Mouse (Mus musculus): ENCODE results near the gene Ndufa4l2. TPM values are rescaled to one million over a fixed set of nuclear protein-coding genes. Genes with fewer than 3 reads are reported as not detected.

Ndufa4l2 gene
- polyA plus RNA-seq, 1 experiment: 5.4 TPM

- Histone ChIP-seq H3K9ac (ENCODE audit: low read depth, poor library complexity, severe bottlenecking) (no peak overlapping the region), H3K9me3 (replicated peaks; ENCODE audit: control insufficient read depth, insufficient read depth, low read length, poor library complexity, severe bottlenecking) (no peaks in the 10 kb centered on the region), H3K4me1 (ENCODE audit: control insufficient read depth, insufficient read depth, low read length) (no peaks in the 10 kb centered on the region), H3K27ac (ENCODE audit: insufficient read depth, low read length) (no peak overlapping the region), H3K4me3 (ENCODE audit: low read depth, low read length) (no peak overlapping the region), H3K36me3 (ENCODE audit: control insufficient read depth, insufficient read depth, low read length, poor library complexity, severe bottlenecking) (peaks cover 5% of the 10 kb centered on the region), H3K27me3 (ENCODE audit: control insufficient read depth, insufficient read depth, low read length, poor library complexity, severe bottlenecking) (no peaks in the 10 kb centered on the region)
- TF ChIP-seq EP300 (IDR thresholded peaks at IDR 0.05; ENCODE audit: insufficient read depth, low read depth, low read length): no peak
- TF ChIP-seq CTCF (IDR thresholded peaks at IDR 0.05; ENCODE audit: low read depth, low read length): no peak
- TF ChIP-seq POLR2A (IDR thresholded peaks at IDR 0.05; ENCODE audit: insufficient read depth, low read length): no peak
These were observed 35.6 kb upstream of the Ndufa4l2 start for GRCm38 (mm10) chr10:127479131-127479530.

- H3K36me3 ChIP-seq (ENCODE audit: control insufficient read depth, insufficient read depth, low read length, poor library complexity, severe bottlenecking): no peaks in the 10 kb centered on the region; the same call in 1 of the 2 replicates
These were observed 33.6 kb upstream of the Ndufa4l2 start for GRCm38 (mm10) chr10:127480833-127481813.

GRCm38 (mm10) chr10:127485235-127485634 is 29.5 kb upstream of the Ndufa4l2 start:
- Histone ChIP-seq H3K27ac (ENCODE audit: insufficient read depth, low read length) (no peak overlapping the region), H3K9me3 (replicated peaks; ENCODE audit: control insufficient read depth, insufficient read depth, low read length, poor library complexity, severe bottlenecking) (no peaks in the 10 kb centered on the region), H3K36me3 (ENCODE audit: control insufficient read depth, insufficient read depth, low read length, poor library complexity, severe bottlenecking) (peaks cover 9% of the 10 kb centered on the region)

More at GRCm38 (mm10) chr10:127480833-127481813, 33.6 kb upstream of the Ndufa4l2 start:
- Histone ChIP-seq H3K4me1 (ENCODE audit: control insufficient read depth, insufficient read depth, low read length) (no peaks in the 10 kb centered on the region), H3K9ac (ENCODE audit: low read depth, poor library complexity, severe bottlenecking) (no peak overlapping the region), H3K4me3 (ENCODE audit: low read depth, low read length) (no peak overlapping the region), H3K27ac (ENCODE audit: insufficient read depth, low read length) (no peak overlapping the region), H3K9me3 (replicated peaks; ENCODE audit: control insufficient read depth, insufficient read depth, low read length, poor library complexity, severe bottlenecking) (no peaks in the 10 kb centered on the region), H3K27me3 (ENCODE audit: control insufficient read depth, insufficient read depth, low read length, poor library complexity, severe bottlenecking) (no peaks in the 10 kb centered on the region)
- TF ChIP-seq POLR2A (IDR thresholded peaks at IDR 0.05; ENCODE audit: insufficient read depth, low read length) (no peak), EP300 (IDR thresholded peaks at IDR 0.05; ENCODE audit: insufficient read depth, low read depth, low read length) (no peak), CTCF (IDR thresholded peaks at IDR 0.05; ENCODE audit: low read depth, low read length) (no peak)

GRCm38 (mm10) chr10:127488856-127489255 is 25.9 kb upstream of the Ndufa4l2 start:
- no peak overlapping the region for H3K27ac ChIP-seq (ENCODE audit: insufficient read depth, low read length)
- no peak overlapping the region for H3K9ac ChIP-seq (ENCODE audit: low read depth, poor library complexity, severe bottlenecking)
- no peaks in the 10 kb centered on the region for H3K4me1 ChIP-seq (ENCODE audit: control insufficient read depth, insufficient read depth, low read length)
- no peaks in the 10 kb centered on the region for H3K9me3 ChIP-seq (replicated peaks; ENCODE audit: control insufficient read depth, insufficient read depth, low read length, poor library complexity, severe bottlenecking)
- no peak overlapping the region for H3K4me3 ChIP-seq (ENCODE audit: low read depth, low read length)
- H3K27me3 ChIP-seq (ENCODE audit: control insufficient read depth, insufficient read depth, low read length, poor library complexity, severe bottlenecking): no peaks in the 10 kb centered on the region
- H3K36me3 ChIP-seq (ENCODE audit: control insufficient read depth, insufficient read depth, low read length, poor library complexity, severe bottlenecking): peaks cover 9% of the 10 kb centered on the region
- TF ChIP-seq EP300 (IDR thresholded peaks at IDR 0.05; ENCODE audit: insufficient read depth, low read depth, low read length): no peak
- TF ChIP-seq POLR2A (IDR thresholded peaks at IDR 0.05; ENCODE audit: insufficient read depth, low read length): no peak
- no peak for TF ChIP-seq CTCF (IDR thresholded peaks at IDR 0.05; ENCODE audit: low read depth, low read length)

More at GRCm38 (mm10) chr10:127485235-127485634, 29.5 kb upstream of the Ndufa4l2 start:
- H3K27me3 ChIP-seq (ENCODE audit: control insufficient read depth, insufficient read depth, low read length, poor library complexity, severe bottlenecking): no peaks in the 10 kb centered on the region
- TF ChIP-seq EP300 (IDR thresholded peaks at IDR 0.05; ENCODE audit: insufficient read depth, low read depth, low read length) (no peak), CTCF (IDR thresholded peaks at IDR 0.05; ENCODE audit: low read depth, low read length) (no peak), POLR2A (IDR thresholded peaks at IDR 0.05; ENCODE audit: insufficient read depth, low read length) (no peak)
- H3K4me1 ChIP-seq (ENCODE audit: control insufficient read depth, insufficient read depth, low read length): no peaks in the 10 kb centered on the region
- H3K9ac ChIP-seq (ENCODE audit: low read depth, poor library complexity, severe bottlenecking): no peak overlapping the region
- H3K4me3 ChIP-seq (ENCODE audit: low read depth, low read length): no peak overlapping the region

GRCm38 (mm10) chr10:127490160-127491127 is 24.3 kb upstream of the Ndufa4l2 start:
- Histone ChIP-seq H3K4me1 (ENCODE audit: control insufficient read depth, insufficient read depth, low read length) (no peaks in the 10 kb centered on the region), H3K27me3 (ENCODE audit: control insufficient read depth, insufficient read depth, low read length, poor library complexity, severe bottlenecking) (no peaks in the 10 kb centered on the region), H3K36me3 (ENCODE audit: control insufficient read depth, insufficient read depth, low read length, poor library complexity, severe bottlenecking) (peaks cover 9% of the 10 kb centered on the region; the same call in 1 of the 2 replicates), H3K9me3 (replicated peaks; ENCODE audit: control insufficient read depth, insufficient read depth, low read length, poor library complexity, severe bottlenecking) (no peaks in the 10 kb centered on the region), H3K9ac (ENCODE audit: low read depth, poor library complexity, severe bottlenecking) (no peak overlapping the region), H3K4me3 (ENCODE audit: low read depth, low read length) (no peak overlapping the region), H3K27ac (ENCODE audit: insufficient read depth, low read length) (no peak overlapping the region)
- TF ChIP-seq POLR2A (IDR thresholded peaks at IDR 0.05; ENCODE audit: insufficient read depth, low read length): no peak
- no peak for TF ChIP-seq EP300 (IDR thresholded peaks at IDR 0.05; ENCODE audit: insufficient read depth, low read depth, low read length)
- TF ChIP-seq CTCF (IDR thresholded peaks at IDR 0.05; ENCODE audit: low read depth, low read length): no peak
